Mouse (Mus musculus) lung, embryonic 14.5 days (tissue): ENCODE results near the gene Ech1. TPM values are rescaled to one million over a fixed set of nuclear protein-coding genes. Genes with fewer than 3 reads are reported as not detected.
A peak's percentile ranks its signal among the peaks of the same experiment; 100 is the strongest.

Experiments
- ATAC-seq: fragments of 200-750 bp; cut with Nextera tagmentation; 2 replicates; pipeline ENCODE4 v1.8.0; 2017; ENCODE audit warnings: mild to moderate bottlenecking, moderate TSS enrichment, moderate library complexity; ENCODE audit not compliant: insufficient read depth
- DNase-seq: peaks from one replicate; pipeline ENCODE4 v3.0.0-alpha.2; 2015
- H3K27ac ChIP-seq: fragments of 300-500 bp; sonication (generic); 2 replicates; pipeline ENCODE4 v1.5.1; 2014; ENCODE audit warnings: low read depth, mild to moderate bottlenecking, moderate library complexity
- H3K27me3 ChIP-seq: fragments of 300-500 bp; sonication (generic); 2 replicates; pipeline ENCODE4 v1.6.1; 2014; ENCODE audit warnings: low read length, control low read depth; ENCODE audit not compliant: insufficient read depth
- H3K36me3 ChIP-seq: fragments of 300-500 bp; sonication (generic); 2 replicates; pipeline ENCODE4 v1.6.1; 2014; ENCODE audit warnings: control low read depth; ENCODE audit not compliant: insufficient read depth
- H3K4me1 ChIP-seq: fragments of 300-500 bp; sonication (generic); 2 replicates; pipeline ENCODE4 v1.6.1; 2014; ENCODE audit warnings: antibody characterized with exemption, control low read depth; ENCODE audit not compliant: insufficient read depth
- H3K4me2 ChIP-seq: fragments of 300-500 bp; sonication (generic); 2 replicates; pipeline ENCODE4 v1.6.1; 2014; ENCODE audit warnings: mild to moderate bottlenecking
- H3K4me3 ChIP-seq: fragments of 300-500 bp; sonication (generic); 2 replicates; pipeline ENCODE4 v1.5.1; 2014; ENCODE audit warnings: low read depth, low read length
- H3K9ac ChIP-seq: fragments of 300-500 bp; sonication (generic); 2 replicates; pipeline ENCODE4 v1.6.1; 2014
- H3K9me3 ChIP-seq: fragments of 300-500 bp; sonication (generic); 2 replicates; pipeline ENCODE4 v1.6.1; 2016; ENCODE audit warnings: low read depth, low read length, control low read depth
- CTCF ChIP-seq: IDR thresholded peaks from 2 replicates; pipeline ENCODE4 v1.5.1; 2016; ENCODE audit warnings: antibody characterized with exemption, low read depth
- WGBS: fragments of 180-500 bp; shearing (Covaris S2); extraction: QIAGEN DNeasy Blood & Tissue Kit; methylation state at CpG from one replicate; pipeline ENCODE4 v1.1.7; 2014; 5-methylcytosine and 5-hydroxymethylcytosine counted together
- polyA plus RNA-seq: library from polyadenylated mRNA; unstranded; fragments of >200 nt; fragmentation: Nextera tagmentation; extraction: Ambion mirVana; gene quantifications from 2 replicates; pipeline ENCODE4 v1.2.1, GENCODE M21; 2014

Ech1 gene
- polyA plus RNA-seq, 1 experiment from 2014 or later: 127 TPM

GRCm38 (mm10) chr7:28810107-28811066 lies 14.6 kb upstream of the Ech1 start:
- peak; percentile 89 for ATAC-seq
- under 1% methylated on average over 70 of the region's 70 CpGs for WGBS
- peaks cover 14% of the 10 kb centered on the region for H3K4me1 ChIP-seq
- peak; percentile 100 for DNase-seq
- TF ChIP-seq CTCF: peak; percentile 69
- peak overlapping the region; percentile 100 for H3K27ac ChIP-seq
- peak overlapping the region; percentile 81 for H3K4me3 ChIP-seq
- H3K9me3 ChIP-seq: no peaks in the 10 kb centered on the region
- H3K27me3 ChIP-seq: no peaks in the 10 kb centered on the region
- peaks cover 39% of the 10 kb centered on the region for H3K36me3 ChIP-seq
- H3K9ac ChIP-seq: peak overlapping the region; percentile 92
- H3K4me2 ChIP-seq: peak overlapping the region; percentile 98

GRCm38 (mm10) chr7:28811228-28811627 lies 13.8 kb upstream of the Ech1 start:
- peak; percentile 22; the same call in 1 of the 2 replicates for ATAC-seq

GRCm38 (mm10) chr7:28811640-28812275 lies 13.3 kb upstream of the Ech1 start:
- peak overlapping the region; percentile 92 for H3K9ac ChIP-seq
- 3% methylated on average over 7 of the region's 7 CpGs for whole genome bisulfite sequencing
- H3K27ac ChIP-seq: peak overlapping the region; percentile 100
- no peaks in the 10 kb centered on the region for H3K27me3 ChIP-seq
- DNase-seq (no peak), ATAC-seq (no peak)
- peaks cover 53% of the 10 kb centered on the region for H3K36me3 ChIP-seq
- no peak for TF ChIP-seq CTCF
- peak overlapping the region; percentile 95 for H3K4me2 ChIP-seq
- H3K9me3 ChIP-seq: no peaks in the 10 kb centered on the region
- H3K4me1 ChIP-seq: peaks cover 14% of the 10 kb centered on the region
- peak overlapping the region; percentile 81 for H3K4me3 ChIP-seq

More at GRCm38 (mm10) chr7:28811228-28811627, 13.8 kb upstream of the Ech1 start:
- Histone ChIP-seq H3K9ac (peak overlapping the region; percentile 92), H3K27ac (peak overlapping the region; percentile 100), H3K4me1 (peaks cover 14% of the 10 kb centered on the region), H3K27me3 (no peaks in the 10 kb centered on the region), H3K4me3 (peak overlapping the region; percentile 81), H3K36me3 (peaks cover 48% of the 10 kb centered on the region), H3K4me2 (peak overlapping the region; percentile 95), H3K9me3 (no peaks in the 10 kb centered on the region)
- TF ChIP-seq CTCF: no peak
- DNase-seq: peak; percentile 99
- under 1% methylated on average over 40 of the region's 40 CpGs for WGBS

- no peak for ATAC-seq
- Histone ChIP-seq H3K4me2 (peak overlapping the region; percentile 95), H3K4me3 (peak overlapping the region; percentile 81), H3K27me3 (no peaks in the 10 kb centered on the region), H3K27ac (peak overlapping the region; percentile 1; the same call in 1 of the 2 replicates), H3K9me3 (no peaks in the 10 kb centered on the region), H3K4me1 (peaks cover 14% of the 10 kb centered on the region), H3K9ac (peak overlapping the region; percentile 92), H3K36me3 (peaks cover 60% of the 10 kb centered on the region)
- WGBS: 53% methylated on average over 4 of the region's 4 CpGs
- no peak for DNase-seq
- no peak for TF ChIP-seq CTCF
These were observed 12.6 kb upstream of the Ech1 start for GRCm38 (mm10) chr7:28812436-28812835.

- Histone ChIP-seq H3K9me3 (no peaks in the 10 kb centered on the region), H3K4me1 (peaks cover 10% of the 10 kb centered on the region), H3K27me3 (no peaks in the 10 kb centered on the region), H3K4me2 (peak overlapping the region; percentile 95), H3K36me3 (peaks cover 65% of the 10 kb centered on the region), H3K9ac (peak overlapping the region; percentile 92; the same call in 1 of the 2 replicates), H3K27ac (no peak overlapping the region), H3K4me3 (peak overlapping the region; percentile 81)
- peak; percentile 36 for TF ChIP-seq CTCF
- ATAC-seq (no peak), DNase-seq (no peak)
- WGBS: 71% methylated on average over 5 of the region's 5 CpGs
These were observed 12.1 kb upstream of the Ech1 start for GRCm38 (mm10) chr7:28812949-28813348.

GRCm38 (mm10) chr7:28814306-28815034 lies 10.5 kb upstream of the Ech1 start:
- Histone ChIP-seq H3K9ac (no peak overlapping the region), H3K4me3 (no peak overlapping the region; the same call in 1 of the 2 replicates), H3K4me2 (no peak overlapping the region), H3K36me3 (peaks cover 80% of the 10 kb centered on the region), H3K9me3 (no peaks in the 10 kb centered on the region), H3K4me1 (0 out of 2 replicates have a peak, but pooled peaks cover 6% of the 10 kb centered on the region), H3K27ac (no peak overlapping the region), H3K27me3 (no peaks in the 10 kb centered on the region)
- DNase-seq (no peak), ATAC-seq (no peak)
- WGBS: 71% methylated on average over 5 of the region's 5 CpGs
- TF ChIP-seq CTCF: no peak
